Mouse (Mus musculus) gastrocnemius, adult 18-20 months (tissue): ENCODE measurements around the gene Ntrk1. TPM values are rescaled to one million over a fixed set of nuclear protein-coding genes. Genes with fewer than 3 reads are reported as not detected.

Source experiments
- DNase-seq: peaks from one replicate; pipeline ENCODE4 v3.0.0; 2021; ENCODE audit warnings: low spot score
- total RNA-seq, 2 experiments: library from RNA; stranded (reverse); gene quantifications; 2 replicates each; pipeline ENCODE4 v1.2.3; 2021

Ntrk1 gene
- total RNA-seq, 2 experiments from 2014 or later: not detected

- DNase-seq: no peak
Observed at GRCm38 (mm10) chr3:87785626-87786214, 9.2 kb downstream of the Ntrk1 start.

DNA sequence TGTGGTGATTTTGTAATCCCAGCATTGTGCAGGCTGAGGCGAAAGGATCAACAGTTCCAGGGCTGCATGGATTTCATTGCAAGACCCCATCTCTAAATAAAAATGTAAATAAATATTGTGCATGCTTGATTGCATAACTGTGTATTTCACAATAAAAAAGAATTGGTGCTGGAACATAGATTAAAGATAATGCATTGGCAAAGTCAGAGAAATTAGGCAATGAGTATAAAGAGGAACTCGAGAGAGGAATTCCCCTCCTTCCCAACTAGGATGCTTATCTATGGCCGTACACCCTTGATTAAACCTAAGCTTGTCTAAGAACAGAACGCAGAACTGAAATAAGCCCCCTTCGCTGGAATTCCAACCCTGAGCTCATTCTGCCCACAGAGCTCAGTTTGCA, 9.8 kb downstream of the Ntrk1 start:
- DNase-seq: no peak

DNA sequence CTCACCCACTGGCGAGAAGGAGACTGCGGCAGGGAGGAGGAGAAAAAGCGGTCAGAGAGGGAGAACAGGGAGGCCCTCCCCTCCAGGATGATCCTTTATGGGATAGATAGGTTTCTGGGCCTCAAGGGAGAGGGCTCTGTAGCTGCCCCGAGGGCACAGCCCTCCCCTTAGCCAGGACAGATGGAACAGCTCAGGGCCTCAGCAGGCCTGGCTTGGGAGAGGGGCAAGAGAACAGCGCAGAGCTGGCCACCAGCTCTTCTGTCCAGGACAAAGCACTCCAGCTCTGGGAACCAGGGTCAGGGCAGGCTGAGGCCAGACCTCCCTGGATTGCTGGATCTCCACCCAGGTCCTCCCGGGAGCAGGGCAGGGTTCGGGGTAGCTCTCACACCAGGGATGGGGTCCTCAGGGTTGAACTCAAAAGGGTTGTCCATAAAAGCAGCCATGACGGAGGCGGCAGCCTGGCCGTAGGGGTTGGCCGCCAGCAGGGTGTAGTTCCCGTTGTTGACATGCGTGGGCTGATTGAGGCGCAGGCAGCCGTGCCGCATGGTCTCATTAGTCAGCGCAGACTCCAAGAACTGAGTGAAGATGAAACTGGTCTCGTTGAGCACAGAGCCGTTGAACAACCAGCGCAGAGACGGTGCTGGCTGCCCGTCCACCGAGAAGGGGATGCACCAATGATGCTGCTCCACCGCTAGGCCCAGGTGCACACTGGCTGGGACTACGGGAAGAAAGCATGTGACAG, 11.5 kb downstream of the Ntrk1 start:
- DNase-seq: no peak

GRCm38 (mm10) chr3:87779086-87779485, 15.9 kb downstream of the Ntrk1 start:
- DNase-seq: no peak

GRCm38 (mm10) chr3:87778283-87778682, 16.7 kb downstream of the Ntrk1 start:
- DNase-seq: no peak

DNA sequence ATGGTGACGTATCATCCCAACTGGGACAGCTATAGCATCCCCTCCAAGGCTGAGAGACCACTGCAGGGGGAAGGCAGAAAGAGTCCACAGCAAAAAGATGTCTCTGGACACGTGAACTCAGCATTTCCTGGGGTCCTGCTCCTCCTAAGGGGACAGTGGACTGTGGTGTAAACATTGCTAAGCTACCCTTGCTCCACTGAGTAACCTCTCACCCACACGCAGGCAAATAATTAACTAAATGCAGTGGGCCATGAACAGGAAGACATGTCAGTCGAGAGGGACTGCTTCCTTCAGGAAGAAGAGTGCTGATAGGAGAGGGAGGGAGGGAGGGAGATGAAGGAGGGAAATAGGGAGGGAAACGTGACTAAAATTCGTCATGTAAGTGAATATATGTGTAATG, 23.9 kb downstream of the Ntrk1 start:
- DNase-seq: no peak

GRCm38 (mm10) chr3:87770280-87770679, 24.7 kb downstream of the Ntrk1 start:
- peak; percentile 48 for DNase-seq

- no peak for DNase-seq
Observed at GRCm38 (mm10) chr3:87769506-87769905, 25.5 kb downstream of the Ntrk1 start.

DNA sequence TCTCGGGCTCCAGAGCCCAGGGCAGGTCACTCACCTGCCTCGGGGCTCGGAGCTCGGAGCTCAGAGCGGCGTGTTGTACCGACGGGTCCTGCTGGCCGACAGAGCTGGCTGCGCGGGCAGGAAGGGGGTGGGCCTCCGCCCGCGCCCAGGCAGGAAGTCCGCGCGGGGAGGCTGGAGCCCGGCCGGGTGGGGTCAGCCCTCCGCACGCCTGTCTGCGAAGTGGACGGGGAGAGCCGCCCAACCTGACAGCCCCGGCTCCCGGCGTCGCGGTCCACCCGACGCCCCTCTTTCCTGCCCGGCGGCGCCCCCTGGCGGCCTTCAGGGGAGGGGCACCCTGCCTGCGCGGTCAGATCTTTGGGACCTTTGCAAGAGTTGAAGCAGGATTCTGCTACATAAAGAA, 26.1 kb downstream of the Ntrk1 start:
- peak; percentile 81 for DNase-seq

DNA sequence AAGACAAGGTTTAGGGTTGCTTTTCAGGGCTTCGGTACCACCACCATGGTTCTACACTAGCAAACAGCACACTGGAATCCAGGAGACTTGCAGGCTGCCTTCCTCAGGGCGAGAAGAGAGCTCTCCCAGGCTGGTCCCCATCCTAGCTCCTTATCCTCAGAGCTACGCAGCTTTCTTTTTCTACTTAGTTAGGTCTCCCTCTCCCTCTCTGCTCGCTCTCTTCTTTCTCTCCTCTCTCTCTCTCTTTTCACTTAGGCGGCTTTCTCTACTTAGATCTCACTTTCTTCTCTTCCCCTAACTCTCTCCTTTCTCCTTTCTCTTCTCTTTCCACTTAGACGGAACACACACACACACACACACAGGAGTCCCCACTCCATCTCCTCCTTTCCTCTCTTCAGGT, 26.5 kb downstream of the Ntrk1 start:
- no peak for DNase-seq

GRCm38 (mm10) chr3:87767764-87768163, 27.2 kb downstream of the Ntrk1 start:
- peak; percentile 40 for DNase-seq

GRCm38 (mm10) chr3:87766284-87766667, 28.7 kb downstream of the Ntrk1 start:
- no peak for DNase-seq

- no peak for DNase-seq
Observed at GRCm38 (mm10) chr3:87765631-87766283, 29.2 kb downstream of the Ntrk1 start.

DNA sequence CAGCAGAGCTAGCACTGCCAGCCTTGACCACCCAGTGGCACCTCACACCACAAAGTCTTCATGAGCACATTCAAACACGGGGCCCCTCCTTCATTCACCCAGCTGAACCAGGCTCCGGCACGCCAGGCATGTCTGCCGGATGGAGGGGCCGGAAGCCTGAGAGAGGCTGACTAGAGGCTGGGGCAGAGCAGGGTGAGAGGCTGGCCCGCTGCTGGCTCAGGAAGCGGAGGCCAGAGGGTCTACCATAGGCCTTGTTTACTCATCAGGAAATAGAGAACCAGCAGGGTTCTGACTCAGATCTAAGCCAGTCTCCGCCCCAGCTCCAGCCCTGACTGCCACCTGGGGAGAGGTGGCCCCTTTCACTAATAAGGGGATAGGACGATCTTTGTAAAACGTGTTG, 29.9 kb downstream of the Ntrk1 start:
- no peak for DNase-seq

DNA sequence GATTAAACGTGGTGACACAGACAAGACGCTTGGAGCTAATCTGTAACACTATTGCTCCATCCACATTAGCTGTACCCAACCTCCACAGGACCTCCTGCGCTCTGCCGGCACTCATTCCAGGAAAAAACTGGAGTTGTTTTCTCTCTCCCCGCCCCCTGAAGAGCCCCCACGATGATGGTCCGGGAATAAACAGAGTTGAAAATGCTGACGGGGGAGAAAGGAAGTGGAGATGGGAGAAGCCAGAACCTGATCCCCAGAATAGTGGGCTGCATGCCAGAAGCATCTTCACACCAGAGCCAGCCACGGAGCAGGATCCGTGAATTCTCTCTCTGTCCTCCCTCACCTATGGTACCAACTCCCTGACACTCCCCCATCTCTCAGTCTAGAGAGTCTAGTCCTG, 30.5 kb downstream of the Ntrk1 start:
- DNase-seq: no peak

DNA sequence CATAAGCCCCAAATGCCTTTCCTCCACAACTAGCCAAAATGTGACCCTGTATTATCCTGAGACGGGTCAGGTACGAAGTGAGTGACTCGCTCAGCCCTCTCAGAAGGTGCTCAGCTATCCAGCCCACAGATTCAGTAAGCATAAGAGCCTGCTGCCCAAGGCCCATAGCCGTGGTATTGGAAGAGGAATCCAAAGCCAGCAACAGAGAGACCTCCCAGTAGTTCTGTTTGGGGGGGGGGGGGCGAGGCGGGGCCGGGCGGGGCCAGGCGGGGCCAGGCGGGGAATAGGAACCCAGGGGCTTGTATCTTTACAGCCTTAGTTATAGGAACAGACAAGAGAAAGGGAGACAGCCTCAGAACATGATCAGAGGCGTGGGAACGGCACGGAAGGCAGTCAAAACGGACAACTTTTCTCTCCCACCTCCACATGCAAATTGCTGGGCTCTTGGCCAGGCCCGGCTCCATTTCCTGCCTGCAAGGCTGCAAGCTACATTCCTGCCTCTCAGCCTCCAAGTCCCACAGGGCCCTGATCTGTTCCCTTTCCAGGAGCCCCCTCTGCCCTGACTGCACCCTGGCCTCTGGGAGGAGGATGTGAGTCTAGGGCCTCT, 31.2 kb downstream of the Ntrk1 start:
- peak; percentile 60 for DNase-seq

GRCm38 (mm10) chr3:87763202-87763601, 31.8 kb downstream of the Ntrk1 start:
- DNase-seq: no peak

DNA sequence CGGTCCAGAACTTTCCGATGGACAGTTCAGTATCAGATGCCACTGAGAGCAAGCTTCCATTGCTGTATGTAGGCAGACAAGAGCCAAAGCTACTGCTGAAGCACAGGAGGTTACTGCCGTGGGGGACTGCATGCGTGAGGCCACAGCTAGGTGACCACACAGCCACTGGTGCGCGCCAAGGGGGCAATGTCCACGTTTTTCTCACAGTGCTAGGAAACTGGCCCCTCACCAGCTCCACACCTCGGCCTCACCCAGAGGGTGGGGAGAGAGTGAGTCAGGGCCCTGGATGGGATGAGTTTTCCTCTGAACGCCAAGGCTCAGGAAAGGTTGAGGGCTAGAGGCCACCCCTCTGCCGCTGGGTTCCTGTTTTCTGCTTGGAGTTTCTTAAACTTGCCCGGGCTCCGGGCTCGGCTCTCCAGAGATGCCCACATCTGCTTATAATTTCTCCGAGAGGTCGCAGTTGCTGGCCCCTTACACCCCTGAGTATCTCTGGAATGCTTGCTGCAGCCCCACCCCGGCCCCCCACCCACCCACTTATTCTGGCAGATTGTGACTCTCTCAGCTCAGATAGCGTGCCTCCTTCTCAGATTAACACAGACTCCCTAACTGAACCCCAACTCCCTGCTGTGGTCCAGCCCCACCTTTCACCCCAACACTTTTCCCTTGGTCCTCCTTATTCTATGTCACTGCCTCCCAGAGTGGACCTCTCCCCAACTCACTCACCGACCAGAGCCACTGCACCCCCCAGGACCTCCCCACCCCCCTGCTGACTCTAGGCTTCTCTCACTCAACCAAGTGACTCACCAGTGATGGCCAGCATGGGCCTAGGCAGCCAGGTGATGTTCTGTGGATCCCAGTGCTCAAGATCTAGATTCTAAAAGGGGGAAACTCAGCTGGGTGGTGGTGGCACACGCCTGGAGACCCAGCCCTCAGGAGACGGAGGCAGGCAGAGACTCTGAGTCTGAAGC, 33.3 kb downstream of the Ntrk1 start:
- no peak for DNase-seq

DNA sequence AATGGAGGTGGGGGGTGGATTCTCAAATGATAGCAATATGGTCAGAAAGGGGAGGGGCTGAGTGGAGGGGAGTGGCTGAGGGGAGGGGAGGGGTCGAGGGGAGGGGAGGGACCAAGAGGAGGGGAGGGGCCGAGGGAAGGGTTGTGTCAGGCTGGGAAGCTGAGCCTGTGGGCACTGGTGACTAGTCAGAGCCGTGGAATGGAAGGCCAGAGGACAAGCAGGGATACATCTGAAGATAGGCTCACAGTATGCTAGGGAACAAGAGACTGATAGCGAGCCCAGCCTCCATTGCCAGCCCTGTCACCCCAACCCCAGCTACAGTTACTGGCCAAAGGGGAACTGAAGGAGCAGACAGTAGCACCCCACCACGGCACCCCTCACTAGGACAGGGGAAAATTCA, 36.3 kb downstream of the Ntrk1 start:
- DNase-seq: no peak

DNA sequence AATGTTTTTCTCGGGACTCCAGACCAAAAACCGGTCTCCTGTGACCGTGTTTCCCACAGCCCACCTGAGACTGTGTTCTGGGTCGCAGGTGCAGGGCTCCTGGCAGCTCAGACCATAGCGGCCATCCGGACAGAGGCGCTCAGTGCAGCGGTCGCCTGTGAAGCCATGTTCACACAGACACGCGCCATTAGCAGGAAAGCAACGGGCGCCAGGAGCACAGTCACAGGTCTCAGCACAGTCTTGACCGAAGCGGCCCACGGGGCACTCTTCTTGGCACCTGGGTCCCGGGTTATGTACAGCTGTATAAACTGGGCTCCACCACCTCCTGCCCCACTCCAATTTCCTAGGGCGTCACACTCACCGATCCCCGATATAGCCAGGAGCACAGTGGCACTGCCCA, 38.5 kb downstream of the Ntrk1 start:
- DNase-seq: no peak

DNA sequence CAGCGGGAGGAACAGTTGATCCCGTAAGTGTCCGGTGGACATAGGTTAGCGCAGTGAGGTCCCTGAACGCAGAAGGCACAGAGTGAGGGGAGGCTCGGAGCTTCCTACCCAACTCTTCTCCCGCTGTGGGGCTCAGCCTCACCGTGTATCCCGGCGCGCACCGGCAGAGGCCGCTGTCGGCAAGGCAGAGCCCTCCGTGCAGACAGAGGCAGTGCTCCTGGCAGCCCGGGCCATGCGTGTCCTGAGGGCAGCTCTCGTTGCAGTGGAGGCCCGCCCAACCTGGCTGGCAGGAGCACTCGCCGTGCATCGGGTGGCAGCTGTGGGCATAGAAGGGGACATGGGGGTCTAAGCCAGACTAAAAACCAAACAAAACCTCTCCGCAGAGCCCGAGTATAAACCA, 39.0 kb downstream of the Ntrk1 start:
- DNase-seq: peak; percentile 85
